ENCODE assay signal across 8 mouse cellular contexts in the genomic region with DNA sequence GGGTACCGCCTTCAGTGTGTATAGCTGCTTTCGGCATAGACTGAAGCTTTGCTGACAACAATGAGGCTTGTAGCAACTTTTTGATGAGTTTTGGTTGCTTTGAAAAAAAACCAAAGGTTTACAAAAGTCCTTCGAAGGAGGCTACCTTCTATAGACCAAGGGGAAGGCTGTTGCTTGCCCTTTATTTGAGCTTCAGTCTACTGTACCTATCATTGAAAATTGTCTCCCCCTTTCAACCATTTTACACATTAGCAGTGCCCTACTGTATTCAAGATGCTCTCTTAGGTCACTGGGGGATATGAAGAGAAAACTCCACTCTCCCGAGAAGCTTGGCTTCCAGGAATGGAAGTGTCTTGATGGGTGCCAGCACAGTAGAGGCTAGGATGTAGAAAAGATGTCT.
DNase-seq lines count a peak whose midpoint lies in the region; ATAC-seq and TF ChIP-seq lines count a peak whose summit lies in the region.

No protein-coding gene starts in this region.

- H3K4me1 ChIP-seq in heart, embryonic 13.5 days, result peaks cover 22% of the 10 kb centered on the region
- peaks cover 3% of the 10 kb centered on the region for H3K4me1 ChIP-seq in ES-Bruce4 (ENCODE audit: control insufficient read depth, insufficient read depth, low read length)
- peaks cover 8% of the 10 kb centered on the region for H3K4me1 ChIP-seq in heart, postnatal 0 days (ENCODE audit: control insufficient read depth, insufficient read depth)
- H3K4me1 ChIP-seq in midbrain, embryonic 10.5 days, result peaks cover 22% of the 10 kb centered on the region

- no peak for DNase-seq in heart, adult 9 months (ENCODE audit: low spot score in 2 of 2)
- no peak for DNase-seq in heart, postnatal 0 days (ENCODE audit: low spot score)
- no peak for DNase-seq in midbrain, embryonic 10.5 days (ENCODE audit: low spot score)
- no peak for DNase-seq in T-cell, adult 2 months (ENCODE audit: low spot score)
- no peak for DNase-seq in layer of hippocampus, adult 9-10 months (ENCODE audit: low spot score)
- no peak for DNase-seq in left cerebral cortex, postnatal 14 days (ENCODE audit: low spot score in 2 of 2)

- H3K36me3 ChIP-seq in heart, embryonic 13.5 days, result peaks cover 16% of the 10 kb centered on the region
- H3K36me3 ChIP-seq in ES-Bruce4 (ENCODE audit: control insufficient read depth, insufficient read depth, low read length, poor library complexity, severe bottlenecking), result no peaks in the 10 kb centered on the region
- H3K36me3 ChIP-seq in heart, postnatal 0 days (replicated peaks; ENCODE audit: control insufficient read depth, insufficient read depth, low read length), result no peaks in the 10 kb centered on the region
- peaks cover 19% of the 10 kb centered on the region for H3K36me3 ChIP-seq in midbrain, embryonic 10.5 days

- peak overlapping the region; percentile 82 for H3K4me2 ChIP-seq in heart, embryonic 13.5 days
- H3K4me2 ChIP-seq in heart, postnatal 0 days (ENCODE audit: low read depth, low read length), result peak overlapping the region; percentile 95

- peaks cover 16% of the 10 kb centered on the region for H3K27me3 ChIP-seq in heart, embryonic 13.5 days (replicated peaks)
- H3K27me3 ChIP-seq in ES-Bruce4 (ENCODE audit: control insufficient read depth, insufficient read depth, low read length, poor library complexity, severe bottlenecking), result no peaks in the 10 kb centered on the region
- H3K27me3 ChIP-seq in heart, postnatal 0 days (ENCODE audit: control insufficient read depth, insufficient read depth, low read length), result no peaks in the 10 kb centered on the region
- peaks cover 33% of the 10 kb centered on the region for H3K27me3 ChIP-seq in midbrain, embryonic 10.5 days (ENCODE audit: low read depth, poor library complexity, severe bottlenecking)

- no peak for ATAC-seq in heart, embryonic 13.5 days (ENCODE audit: extremely low read depth, insufficient number of reproducible peaks, low FRiP score, low TSS enrichment)
- ATAC-seq in heart, postnatal 0 days (ENCODE audit: insufficient read depth, low read depth), result no peak

- H3K4me3 ChIP-seq in heart, embryonic 13.5 days, result peak overlapping the region; percentile 76
- peak overlapping the region; percentile 92 for H3K4me3 ChIP-seq in ES-Bruce4 (ENCODE audit: low read depth, low read length)
- peak overlapping the region; percentile 95 for H3K4me3 ChIP-seq in heart, postnatal 0 days (ENCODE audit: low read depth, low read length)
- peak overlapping the region; percentile 92 for H3K4me3 ChIP-seq in midbrain, embryonic 10.5 days

- peak overlapping the region; percentile 90 for H3K9ac ChIP-seq in heart, embryonic 13.5 days
- peak overlapping the region; percentile 98; the same call in 1 of the 2 replicates for H3K9ac ChIP-seq in ES-Bruce4 (ENCODE audit: low read depth, poor library complexity, severe bottlenecking)
- peak overlapping the region; percentile 97 for H3K9ac ChIP-seq in heart, postnatal 0 days (replicated peaks; ENCODE audit: low read depth, low read length)

- H3K9me3 ChIP-seq in heart, embryonic 13.5 days, result peaks cover 16% of the 10 kb centered on the region
- H3K9me3 ChIP-seq in ES-Bruce4 (replicated peaks; ENCODE audit: control insufficient read depth, insufficient read depth, low read length, poor library complexity, severe bottlenecking), result no peaks in the 10 kb centered on the region
- H3K9me3 ChIP-seq in heart, postnatal 0 days (replicated peaks; ENCODE audit: control insufficient read depth, low read length), result peaks cover 7% of the 10 kb centered on the region
- peaks cover 30% of the 10 kb centered on the region for H3K9me3 ChIP-seq in midbrain, embryonic 10.5 days (replicated peaks)

- no peak for TF ChIP-seq POLR2A in ES-Bruce4 (IDR thresholded peaks at IDR 0.05; ENCODE audit: insufficient read depth, low read length)

- 20% methylated on average over 4 of the region's 4 CpGs for WGBS in heart, embryonic 13.5 days
- WGBS in heart, postnatal 0 days, result 20% methylated on average over 4 of the region's 4 CpGs
- WGBS in midbrain, embryonic 10.5 days, result 58% methylated on average over 4 of the region's 4 CpGs

- no peak for TF ChIP-seq CTCF in ES-Bruce4 (IDR thresholded peaks at IDR 0.05; ENCODE audit: low read depth, low read length)
- TF ChIP-seq CTCF in heart, postnatal 0 days (IDR thresholded peaks at IDR 0.05; ENCODE audit: low read depth), result no peak

- H3K27ac ChIP-seq in heart, embryonic 13.5 days (replicated peaks), result no peak overlapping the region
- no peak overlapping the region for H3K27ac ChIP-seq in ES-Bruce4 (ENCODE audit: insufficient read depth, low read length)
- no peak overlapping the region for H3K27ac ChIP-seq in heart, postnatal 0 days (ENCODE audit: low read depth)
- H3K27ac ChIP-seq in midbrain, embryonic 10.5 days (replicated peaks), result peak overlapping the region; percentile 95

- TF ChIP-seq EP300 in ES-Bruce4 (IDR thresholded peaks at IDR 0.05; ENCODE audit: insufficient read depth, low read depth, low read length), result no peak
- no peak for TF ChIP-seq EP300 in heart, postnatal 0 days (IDR thresholded peaks at IDR 0.05; ENCODE audit: low read depth)

- intact Hi-C loops in left cerebral cortex, postnatal 14 days (cut with DNase I), result no loop called here
